Mouse (Mus musculus): Measurements from ENCODE around the gene Vps36.

DNA sequence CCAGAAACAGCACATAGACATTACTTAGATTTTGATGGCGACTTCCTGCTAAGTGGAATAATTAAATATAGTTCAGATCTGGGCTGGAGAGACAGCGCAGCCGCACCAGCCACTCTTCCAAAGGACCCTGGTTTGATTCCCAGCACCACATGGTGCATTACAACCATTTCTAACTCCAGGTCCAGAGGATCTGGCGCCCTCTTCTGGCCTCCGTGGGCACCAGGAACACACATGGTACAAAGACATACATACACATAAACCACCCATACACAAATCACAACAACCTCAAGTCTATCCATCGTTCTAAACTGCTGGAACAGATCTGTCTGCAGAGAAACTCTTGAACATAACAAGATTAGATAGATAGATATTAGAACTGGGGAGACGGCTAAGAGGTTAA lies 16.6 kb upstream of the Vps36 start:
- TF ChIP-seq CTCF (IDR thresholded peaks at IDR 0.05; ENCODE audit: borderline replicate concordance, extremely low read depth, insufficient read depth, insufficient read length), result no peak
- no peak for TF ChIP-seq POLR2A (IDR thresholded peaks at IDR 0.05; ENCODE audit: borderline replicate concordance, extremely low read depth, insufficient read depth, insufficient read length, poor library complexity, severe bottlenecking)

Measured in brain, embryonic 14.5 days (tissue).